Mouse (Mus musculus) limb, embryonic 14.5 days (tissue): ENCODE measurements around the gene Rad51. TPM values are rescaled to one million over a fixed set of nuclear protein-coding genes. Genes with fewer than 3 reads are reported as not detected.
A peak's percentile ranks its signal among the peaks of the same experiment; 100 is the strongest.

Experiments
- ATAC-seq: fragments of 200-750 bp; cut with Nextera tagmentation; 2 replicates; pipeline ENCODE4 v1.8.0; 2017; ENCODE audit warnings: low read depth, moderate number of reproducible peaks, moderate TSS enrichment; ENCODE audit not compliant: low FRiP score
- DNase-seq: peaks from one replicate; pipeline ENCODE4 v3.0.0-alpha.2; 2015; ENCODE audit warnings: low spot score
- H3K27ac ChIP-seq: fragments of 300-500 bp; sonication (generic); replicated peaks from 2 replicates; pipeline ENCODE4 v1.5.1; 2014; ENCODE audit warnings: low read depth, mild to moderate bottlenecking, low read length, moderate library complexity, mixed read lengths
- H3K27me3 ChIP-seq: fragments of 300-500 bp; sonication (generic); 2 replicates; pipeline ENCODE4 v1.6.1; 2014; ENCODE audit warnings: low read length, mixed read lengths; ENCODE audit not compliant: control insufficient read depth, insufficient read depth
- H3K36me3 ChIP-seq: fragments of 300-500 bp; sonication (generic); 2 replicates; pipeline ENCODE4 v1.6.1; 2014; ENCODE audit warnings: mild to moderate bottlenecking, low read length, moderate library complexity, mixed read lengths; ENCODE audit not compliant: control insufficient read depth, insufficient read depth
- H3K4me1 ChIP-seq: fragments of 300-500 bp; sonication (generic); 2 replicates; pipeline ENCODE4 v1.6.1; 2014; ENCODE audit warnings: antibody characterized with exemption, low read length, mixed read lengths; ENCODE audit not compliant: control insufficient read depth, insufficient read depth
- H3K4me2 ChIP-seq: fragments of 300-500 bp; sonication (generic); replicated peaks from 2 replicates; pipeline ENCODE4 v1.6.1; 2014; ENCODE audit warnings: low read depth, mild to moderate bottlenecking, low read length, moderate library complexity; ENCODE audit not compliant: severe bottlenecking
- H3K4me3 ChIP-seq: fragments of 300-500 bp; sonication (generic); replicated peaks from 2 replicates; pipeline ENCODE4 v1.5.1; 2014; ENCODE audit warnings: low read length
- H3K9ac ChIP-seq: fragments of 300-500 bp; sonication (generic); 2 replicates; pipeline ENCODE4 v1.6.1; 2014; ENCODE audit warnings: mild to moderate bottlenecking, low read depth, low read length, moderate library complexity; ENCODE audit not compliant: severe bottlenecking
- H3K9me3 ChIP-seq: fragments of 300-500 bp; sonication (generic); 2 replicates; pipeline ENCODE4 v1.6.1; 2016; ENCODE audit warnings: low read length; ENCODE audit not compliant: control insufficient read depth
- POLR2A ChIP-seq: fragments of 200-500 bp; IDR thresholded peaks from 2 replicates; pipeline ENCODE4 v1.8.0; 2012; ENCODE audit warnings: inconsistent platforms, mild to moderate bottlenecking, moderate library complexity, borderline replicate concordance; ENCODE audit not compliant: insufficient read depth, insufficient read length; ENCODE audit errors: extremely low read depth
- WGBS: fragments of 180-500 bp; shearing (Covaris S2); extraction: QIAGEN DNeasy Blood & Tissue Kit; methylation state at CpG from one replicate; pipeline ENCODE4 v1.1.7; 2014; 5-methylcytosine and 5-hydroxymethylcytosine counted together
- polyA plus RNA-seq, 2 experiments: library from polyadenylated mRNA; depleted of rRNA in 1 of 2; stranded (reverse) in 1 of 2; unstranded in 1 of 2; fragments of >200 nt; fragmentation: Nextera tagmentation in 1 of 2; extraction: Ambion mirVana in 1 of 2; gene quantifications; 2 replicates each; pipeline versions ENCODE4 v1.2.1 to v1.2.3; 2012 to 2014

The Rad51 gene
- polyA plus RNA-seq, 2 experiments, result 38.6 to 41.5 TPM

DNA sequence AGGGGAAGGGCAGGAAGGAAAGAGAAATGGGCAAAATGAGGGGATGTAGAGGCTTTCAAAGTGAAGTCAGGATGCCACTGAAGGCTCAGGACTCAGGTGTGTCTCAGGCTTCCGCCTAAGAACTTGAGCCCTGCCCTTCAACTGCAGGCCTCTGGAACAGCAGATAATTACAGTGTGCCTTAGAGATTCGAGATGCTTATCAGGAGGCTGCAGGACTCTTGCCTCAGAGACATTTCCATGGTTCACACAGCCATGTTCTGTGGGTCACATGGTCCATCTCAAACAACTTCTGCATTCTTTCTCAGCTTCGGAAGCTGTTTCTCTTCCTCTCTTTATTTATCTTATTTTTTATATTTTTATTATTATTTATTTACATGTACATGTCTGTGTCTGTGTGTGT, 50.5 kb downstream of the Rad51 start:
- H3K9me3 ChIP-seq, result no peaks in the 10 kb centered on the region
- peaks cover 8% of the 10 kb centered on the region for H3K4me1 ChIP-seq
- H3K27me3 ChIP-seq, result 0 out of 2 replicates have a peak, but pooled peaks cover 6% of the 10 kb centered on the region
- H3K4me2 ChIP-seq, result no peak overlapping the region
- H3K9ac ChIP-seq, result no peak overlapping the region
- TF ChIP-seq POLR2A, result no peak
- no peak overlapping the region for H3K27ac ChIP-seq
- ATAC-seq (no peak), DNase-seq (no peak)
- H3K36me3 ChIP-seq, result no peaks in the 10 kb centered on the region
- no peak overlapping the region for H3K4me3 ChIP-seq
- WGBS, result 56% methylated on average over 3 of the region's 3 CpGs

- Histone ChIP-seq H3K9me3 (no peaks in the 10 kb centered on the region), H3K9ac (no peak overlapping the region), H3K27me3 (0 out of 2 replicates have a peak, but pooled peaks cover 6% of the 10 kb centered on the region), H3K36me3 (no peaks in the 10 kb centered on the region), H3K4me1 (peaks cover 8% of the 10 kb centered on the region), H3K4me3 (no peak overlapping the region), H3K4me2 (no peak overlapping the region), H3K27ac (no peak overlapping the region)
- WGBS, result 82% methylated on average over 4 of the region's 4 CpGs
- ATAC-seq (no peak), DNase-seq (no peak)
- TF ChIP-seq POLR2A, result no peak
Observed at GRCm38 (mm10) chr2:119163999-119164398, 51.4 kb downstream of the Rad51 start.

DNA sequence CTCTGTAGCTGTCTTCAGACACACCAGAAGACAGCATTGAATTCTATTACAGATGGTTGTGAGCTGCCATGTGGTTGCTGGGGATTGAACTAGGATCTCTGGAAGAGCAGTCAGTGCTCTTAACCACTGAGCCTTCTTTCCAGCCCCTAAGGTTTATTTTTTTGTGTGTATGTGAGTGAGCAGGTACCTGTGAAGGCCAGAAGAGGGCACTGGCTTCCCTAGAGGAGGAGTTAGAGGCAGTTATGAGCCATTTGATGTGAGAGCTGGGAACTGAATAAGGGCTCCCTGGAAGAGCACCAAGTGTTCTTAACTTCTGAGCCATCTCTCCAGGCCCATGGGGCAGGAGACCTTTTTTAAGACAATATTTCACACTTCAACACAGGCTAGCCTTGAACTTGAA, 52.8 kb downstream of the Rad51 start:
- no peaks in the 10 kb centered on the region for H3K36me3 ChIP-seq

GRCm38 (mm10) chr2:119166901-119167865, 54.6 kb downstream of the Rad51 start, which contains the start of gene Gchfr:
TSS of gene Gchfr (plus strand) at chr2:119167773.
- Histone ChIP-seq H3K27ac (no peak within 1 kb of the TSS), H3K4me2 (peak within 1 kb of the TSS; percentile 75), H3K9ac (peak within 1 kb of the TSS; percentile 50), H3K9me3 (no peaks in the 10 kb centered on the region), H3K36me3 (peaks cover 2% of the 10 kb centered on the region; the same call in 1 of the 2 replicates), H3K4me1 (peaks cover 8% of the 10 kb centered on the region), H3K4me3 (peak within 1 kb of the TSS; percentile 46), H3K27me3 (0 out of 2 replicates have a peak, but pooled peaks cover 6% of the 10 kb centered on the region)
- 1% methylated on average over 55 of the region's 60 CpGs for WGBS
- TF ChIP-seq POLR2A, result no peak
- ATAC-seq, result peak; percentile 60
- DNase-seq, result peak; percentile 68

More for the DNA sequence above, 52.8 kb downstream of the Rad51 start:
- Histone ChIP-seq H3K4me3 (no peak overlapping the region), H3K9ac (no peak overlapping the region), H3K9me3 (no peaks in the 10 kb centered on the region), H3K4me2 (no peak overlapping the region), H3K27ac (no peak overlapping the region), H3K27me3 (0 out of 2 replicates have a peak, but pooled peaks cover 6% of the 10 kb centered on the region), H3K4me1 (peaks cover 8% of the 10 kb centered on the region)
- ATAC-seq (no peak), DNase-seq (no peak)
- no peak for TF ChIP-seq POLR2A

GRCm38 (mm10) chr2:119167866-119168256, 55.3 kb downstream of the Rad51 start:
- Histone ChIP-seq H3K4me3 (peak overlapping the region; percentile 46), H3K4me2 (peak overlapping the region; percentile 75), H3K27me3 (0 out of 2 replicates have a peak, but pooled peaks cover 6% of the 10 kb centered on the region), H3K27ac (no peak overlapping the region), H3K4me1 (peaks cover 9% of the 10 kb centered on the region), H3K9ac (peak overlapping the region; percentile 50), H3K36me3 (peaks cover 6% of the 10 kb centered on the region; the same call in 1 of the 2 replicates), H3K9me3 (no peaks in the 10 kb centered on the region)
- ATAC-seq (peak; percentile 4; the same call in 1 of the 2 replicates), DNase-seq (no peak)
- no peak for TF ChIP-seq POLR2A
- 4% methylated on average over 21 of the region's 26 CpGs for WGBS
